Mouse (Mus musculus) thymus, adult 2 months (tissue): ENCODE results near the gene Cutc.

Experiments
- CTCF ChIP-seq: fragments of 200-500 bp; IDR thresholded peaks from 2 replicates; pipeline ENCODE4 v1.5.1; 2012; ENCODE audit warnings: mild to moderate bottlenecking, control low read depth, low read length, moderate library complexity, borderline replicate concordance; ENCODE audit not compliant: control insufficient read depth, poor library complexity, insufficient read depth; ENCODE audit errors: extremely low read depth
- POLR2A ChIP-seq: fragments of 200-500 bp; IDR thresholded peaks from 2 replicates; pipeline ENCODE4 v1.6.1; 2012; ENCODE audit warnings: mild to moderate bottlenecking, low read length, control low read depth, moderate library complexity; ENCODE audit not compliant: control insufficient read depth, poor library complexity, insufficient read depth; ENCODE audit errors: extremely low read depth

- TF ChIP-seq CTCF = no peak
- TF ChIP-seq POLR2A = no peak
Measured at GRCm38 (mm10) chr19:43738409-43738808, 14.4 kb upstream of the Cutc start.
